Mouse (Mus musculus) retina, postnatal 7 days (tissue): Measurements from ENCODE around the gene Asb1.
A peak's percentile ranks its signal among the peaks of the same experiment; 100 is the strongest.

Experiments
- DNase-seq: peaks from one replicate; pipeline ENCODE4 v3.0.0-alpha.2; 2012; ENCODE audit warnings: low read depth, low spot score

The Asb1 gene

DNA sequence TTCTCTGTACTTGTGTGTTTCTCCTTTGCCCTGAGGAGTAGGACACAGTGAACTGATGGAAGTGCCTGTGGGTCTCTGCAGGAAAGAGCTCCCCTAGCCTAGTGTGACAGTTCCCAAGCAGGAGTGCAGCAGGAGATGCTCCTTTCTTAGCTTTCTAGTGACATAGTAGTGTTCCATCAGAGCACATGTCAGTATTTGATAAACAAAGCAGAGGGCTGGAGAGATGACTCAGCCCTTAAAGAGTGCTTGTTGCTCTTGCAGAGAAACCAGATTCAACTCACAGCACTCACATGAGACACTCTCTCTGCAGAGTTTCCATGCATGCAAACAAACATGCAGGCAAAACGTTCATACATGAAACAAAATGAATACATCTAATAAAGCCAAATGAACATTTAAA is 4.9 kb downstream of the Asb1 start:
- no peak for DNase-seq

GRCm38 (mm10) chr1:91547567-91547966 is 7.2 kb downstream of the Asb1 start:
- no peak for DNase-seq

DNA sequence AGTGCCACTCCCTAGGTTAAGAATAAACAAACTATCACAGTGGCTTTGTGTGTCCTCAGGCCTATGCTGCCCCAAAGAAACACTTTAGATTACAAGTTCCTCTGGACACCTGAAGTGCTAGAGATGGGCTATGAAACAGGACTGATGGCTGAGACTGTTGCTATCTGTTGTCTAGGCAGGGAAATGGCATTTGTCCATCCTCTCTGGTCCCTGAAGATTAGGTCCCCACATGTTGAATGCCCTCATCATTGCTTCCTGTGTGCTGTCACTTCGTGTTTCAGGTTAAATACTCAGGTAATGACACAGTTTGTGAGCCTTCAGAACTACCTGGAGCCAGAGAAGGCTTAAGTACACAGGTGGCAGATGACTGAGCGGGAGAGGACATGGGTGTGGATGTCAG is 8.7 kb downstream of the Asb1 start:
- DNase-seq, result no peak

GRCm38 (mm10) chr1:91557099-91557498 is 16.8 kb downstream of the Asb1 start:
- DNase-seq, result no peak

- no peak for DNase-seq
Measured at GRCm38 (mm10) chr1:91561226-91561625, 20.9 kb downstream of the Asb1 start.

GRCm38 (mm10) chr1:91562977-91563590 is 22.7 kb downstream of the Asb1 start:
- DNase-seq, result no peak

- no peak for DNase-seq
Measured at GRCm38 (mm10) chr1:91564004-91564403, 23.7 kb downstream of the Asb1 start.

DNA sequence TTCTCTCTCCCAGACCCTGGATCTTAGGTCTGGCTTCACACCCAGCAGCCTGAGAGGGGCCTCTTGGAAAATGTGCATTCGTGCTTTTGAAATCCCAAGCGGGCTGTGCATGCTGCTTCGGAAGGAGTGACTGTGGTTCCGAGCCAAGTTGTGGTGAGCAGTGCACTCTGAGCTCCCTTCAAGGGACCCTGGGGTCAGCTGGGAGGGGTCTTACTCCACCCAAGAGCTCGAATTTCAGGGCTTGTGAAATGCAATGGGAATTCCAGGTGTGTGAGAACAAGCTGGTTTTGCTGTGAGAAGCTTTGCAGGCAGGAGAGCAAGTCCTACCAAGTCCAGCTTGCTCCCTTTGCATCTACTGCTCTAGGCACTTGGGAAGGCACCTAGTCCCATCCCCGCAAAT is 24.3 kb downstream of the Asb1 start:
- DNase-seq, result no peak

DNA sequence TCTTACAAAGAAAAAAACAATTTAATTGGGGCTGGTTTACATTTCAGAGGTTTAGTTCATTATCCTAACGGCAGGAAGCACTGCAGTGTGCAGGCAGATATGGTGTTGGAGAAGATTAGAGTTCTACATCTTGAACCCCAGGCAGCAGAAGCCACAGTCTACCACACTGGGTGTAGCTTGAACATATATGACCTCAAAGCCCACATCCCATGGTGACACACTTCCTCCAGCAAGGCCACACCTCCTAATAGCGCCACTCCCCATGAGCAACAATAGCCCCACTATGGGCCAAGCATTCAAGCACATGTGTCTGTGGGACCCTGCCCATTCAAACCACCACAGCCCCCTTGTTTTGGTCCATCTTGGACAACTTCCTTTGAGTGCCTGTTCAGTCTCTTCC is 26.9 kb downstream of the Asb1 start:
- DNase-seq, result no peak

GRCm38 (mm10) chr1:91572458-91572857 is 32.1 kb downstream of the Asb1 start:
- DNase-seq, result no peak

DNA sequence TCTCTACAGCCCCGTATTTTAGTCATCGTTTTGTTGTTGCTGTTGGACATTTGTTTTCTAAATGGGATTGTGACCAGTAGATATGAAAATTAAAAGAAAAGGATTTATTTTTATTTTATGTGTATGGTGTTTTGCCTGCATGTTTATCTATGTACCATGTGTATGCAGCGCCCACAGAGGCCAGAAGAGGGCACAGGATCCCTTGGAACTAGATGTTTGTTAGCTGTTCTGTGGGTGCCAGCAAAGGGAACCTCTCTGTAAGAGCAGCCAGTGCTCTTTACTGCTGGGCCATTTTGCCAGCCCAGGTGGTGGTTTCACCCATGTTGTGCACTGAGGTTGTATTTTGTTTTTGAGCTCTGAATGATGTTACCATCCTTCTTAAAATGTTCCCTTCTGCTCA is 33.9 kb downstream of the Asb1 start:
- DNase-seq, result peak; percentile 21

GRCm38 (mm10) chr1:91577883-91578517 is 37.7 kb downstream of the Asb1 start:
- no peak for DNase-seq

DNA sequence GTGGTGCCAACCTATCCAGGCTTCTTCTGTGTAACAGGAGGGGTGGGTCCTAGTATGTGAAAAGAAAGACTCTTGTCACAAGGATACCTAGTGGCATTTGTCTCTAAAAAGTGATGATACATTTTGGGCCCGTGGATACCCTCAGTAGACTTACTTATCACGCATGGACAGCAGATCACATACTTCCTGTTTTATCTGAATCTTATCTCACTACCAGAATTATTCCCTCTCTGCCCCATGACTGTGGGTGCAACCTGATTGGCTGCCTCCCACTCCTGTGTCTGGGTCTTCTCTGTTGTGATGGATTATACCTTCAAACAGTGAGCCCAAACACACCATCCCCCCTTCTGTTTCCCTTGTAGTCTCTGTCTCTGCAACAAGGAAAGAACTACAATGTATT is 40.2 kb downstream of the Asb1 start:
- DNase-seq, result no peak

GRCm38 (mm10) chr1:91581206-91581605 is 40.9 kb downstream of the Asb1 start:
- DNase-seq, result no peak

GRCm38 (mm10) chr1:91584969-91585835 is 44.9 kb downstream of the Asb1 start:
- no peak for DNase-seq

DNA sequence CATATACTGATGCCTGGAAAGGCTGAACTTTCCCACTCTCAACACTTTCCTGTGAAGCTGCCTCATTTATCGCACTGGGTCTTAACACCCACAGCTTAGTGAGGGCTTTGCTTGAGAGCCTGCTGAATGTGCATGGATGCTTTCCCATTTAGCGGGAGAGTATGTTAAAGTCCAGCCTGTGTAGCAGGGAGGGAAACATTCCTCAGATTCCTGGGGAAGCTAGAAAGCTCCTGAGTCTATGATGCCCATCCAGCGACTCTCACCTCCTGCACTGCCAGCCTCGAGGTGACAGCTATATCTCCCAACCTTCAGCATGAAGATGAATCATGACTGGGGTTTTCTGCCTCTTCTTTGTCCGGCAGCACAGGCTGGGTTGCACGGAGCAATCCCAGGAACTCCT is 49.4 kb downstream of the Asb1 start:
- DNase-seq, result no peak

- DNase-seq, result no peak
Measured at GRCm38 (mm10) chr1:91595521-91596020, 55.2 kb downstream of the Asb1 start.

- DNase-seq, result no peak
Measured at GRCm38 (mm10) chr1:91597611-91598010, 57.3 kb downstream of the Asb1 start.

- peak; percentile 36 for DNase-seq
Measured at GRCm38 (mm10) chr1:91600671-91601361, 60.5 kb downstream of the Asb1 start.

- DNase-seq, result no peak
Measured at GRCm38 (mm10) chr1:91601362-91602096, 61.2 kb downstream of the Asb1 start.

GRCm38 (mm10) chr1:91605632-91606031 is 65.3 kb downstream of the Asb1 start:
- no peak for DNase-seq
